Mouse (Mus musculus): ENCODE data around the gene Rpl3. TPM values are rescaled to one million over a fixed set of nuclear protein-coding genes. Genes with fewer than 3 reads are reported as not detected.

The Rpl3 gene
- polyA plus RNA-seq, 1 experiment from 2014 or later, result 1,042 TPM

GRCm38 (mm10) chr15:80105490-80106410, 14.1 kb upstream of the Rpl3 start:
- Histone ChIP-seq H3K9ac (ENCODE audit: low read length) (no peak overlapping the region), H3K4me2 (ENCODE audit: low read depth, low read length, severe bottlenecking) (no peak overlapping the region), H3K4me3 (ENCODE audit: low read depth, low read length) (no peak overlapping the region), H3K9me3 (ENCODE audit: control insufficient read depth, low read length) (no peaks in the 10 kb centered on the region), H3K36me3 (ENCODE audit: control insufficient read depth, insufficient read depth, low read length) (no peaks in the 10 kb centered on the region), H3K27ac (ENCODE audit: low read depth, low read length) (no peak overlapping the region), H3K4me1 (replicated peaks; ENCODE audit: control insufficient read depth, insufficient read depth, low read length) (no peaks in the 10 kb centered on the region), H3K27me3 (ENCODE audit: control insufficient read depth, insufficient read depth, low read length) (no peaks in the 10 kb centered on the region)
- 73% methylated on average over 12 of the region's 12 CpGs for WGBS
- DNase-seq (ENCODE audit: low spot score) (no peak), ATAC-seq (replicated peaks; ENCODE audit: low FRiP score) (no peak)

- whole genome bisulfite sequencing, result 86% methylated on average over 6 of the region's 6 CpGs
- H3K4me2 ChIP-seq (ENCODE audit: low read depth, low read length, severe bottlenecking), result no peak overlapping the region
- H3K27me3 ChIP-seq (ENCODE audit: control insufficient read depth, insufficient read depth, low read length), result no peaks in the 10 kb centered on the region
- peaks cover 5% of the 10 kb centered on the region for H3K4me1 ChIP-seq (replicated peaks; ENCODE audit: control insufficient read depth, insufficient read depth, low read length)
- H3K27ac ChIP-seq (ENCODE audit: low read depth, low read length), result no peak overlapping the region
- ATAC-seq (replicated peaks; ENCODE audit: low FRiP score) (no peak), DNase-seq (ENCODE audit: low spot score) (no peak)
- no peaks in the 10 kb centered on the region for H3K9me3 ChIP-seq (ENCODE audit: control insufficient read depth, low read length)
- no peak overlapping the region for H3K4me3 ChIP-seq (ENCODE audit: low read depth, low read length)
- H3K36me3 ChIP-seq (ENCODE audit: control insufficient read depth, insufficient read depth, low read length), result no peaks in the 10 kb centered on the region
- H3K9ac ChIP-seq (ENCODE audit: low read length), result no peak overlapping the region
Observed at GRCm38 (mm10) chr15:80102495-80102894, 10.8 kb upstream of the Rpl3 start.

GRCm38 (mm10) chr15:80101503-80101902, 9.8 kb upstream of the Rpl3 start:
- DNase-seq (ENCODE audit: low spot score) (no peak), ATAC-seq (replicated peaks; ENCODE audit: low FRiP score) (no peak)
- Histone ChIP-seq H3K27ac (ENCODE audit: low read depth, low read length) (no peak overlapping the region), H3K9me3 (ENCODE audit: control insufficient read depth, low read length) (no peaks in the 10 kb centered on the region), H3K27me3 (ENCODE audit: control insufficient read depth, insufficient read depth, low read length) (no peaks in the 10 kb centered on the region), H3K4me3 (ENCODE audit: low read depth, low read length) (no peak overlapping the region), H3K4me1 (replicated peaks; ENCODE audit: control insufficient read depth, insufficient read depth, low read length) (peaks cover 10% of the 10 kb centered on the region), H3K4me2 (ENCODE audit: low read depth, low read length, severe bottlenecking) (no peak overlapping the region), H3K36me3 (ENCODE audit: control insufficient read depth, insufficient read depth, low read length) (no peaks in the 10 kb centered on the region), H3K9ac (ENCODE audit: low read length) (no peak overlapping the region)
- WGBS, result 81% methylated on average over 6 of the region's 6 CpGs

DNA sequence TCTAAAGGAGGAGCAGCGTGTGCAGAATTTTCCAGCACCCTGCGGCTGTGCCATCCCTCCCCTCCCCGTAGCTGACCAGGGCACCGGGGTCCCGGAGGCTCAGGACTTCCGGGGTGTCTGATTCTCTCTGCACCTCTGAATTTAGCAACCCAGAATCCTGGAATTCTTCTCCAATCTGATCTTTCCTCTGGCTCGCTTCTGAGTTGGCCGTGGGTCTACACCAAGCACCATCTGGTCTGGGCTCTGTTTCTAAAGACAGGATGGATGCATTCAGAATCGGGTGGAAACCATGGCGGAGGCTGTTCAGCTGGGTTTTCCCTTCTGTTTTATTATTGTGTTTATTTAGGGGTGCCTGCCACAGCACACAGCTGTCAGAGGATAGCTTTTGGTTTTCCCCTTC, 9.2 kb upstream of the Rpl3 start:
- WGBS, result 86% methylated on average over 10 of the region's 10 CpGs
- Histone ChIP-seq H3K4me1 (replicated peaks; ENCODE audit: control insufficient read depth, insufficient read depth, low read length) (peaks cover 10% of the 10 kb centered on the region), H3K9ac (ENCODE audit: low read length) (no peak overlapping the region), H3K27ac (ENCODE audit: low read depth, low read length) (no peak overlapping the region), H3K36me3 (ENCODE audit: control insufficient read depth, insufficient read depth, low read length) (no peaks in the 10 kb centered on the region), H3K4me3 (ENCODE audit: low read depth, low read length) (no peak overlapping the region), H3K4me2 (ENCODE audit: low read depth, low read length, severe bottlenecking) (no peak overlapping the region), H3K27me3 (ENCODE audit: control insufficient read depth, insufficient read depth, low read length) (no peaks in the 10 kb centered on the region; the same call in 1 of the 2 replicates), H3K9me3 (ENCODE audit: control insufficient read depth, low read length) (no peaks in the 10 kb centered on the region)
- ATAC-seq (replicated peaks; ENCODE audit: low FRiP score), result no peak
- DNase-seq (ENCODE audit: low spot score), result no peak

DNA sequence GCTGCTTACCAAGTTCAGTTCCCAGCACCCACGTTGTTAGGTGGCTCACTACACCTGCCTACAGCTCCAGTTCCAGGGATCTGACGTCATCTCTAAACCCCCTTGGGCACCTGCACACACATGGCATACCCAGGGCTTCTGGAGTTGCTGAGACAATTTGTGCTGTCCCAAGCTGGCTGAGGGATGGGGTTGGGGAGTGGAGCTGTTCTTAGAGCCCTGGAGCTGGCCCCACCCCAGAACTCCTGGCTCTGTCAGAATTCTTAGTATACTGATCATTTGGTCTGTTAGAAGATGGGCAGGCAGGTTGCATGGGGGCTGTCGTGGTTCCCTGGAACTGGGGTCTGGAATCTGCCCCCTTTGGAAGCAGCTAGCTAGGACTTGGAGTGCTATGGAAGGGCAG, 8.5 kb upstream of the Rpl3 start:
- Histone ChIP-seq H3K36me3 (ENCODE audit: control insufficient read depth, insufficient read depth, low read length) (no peaks in the 10 kb centered on the region), H3K9ac (ENCODE audit: low read length) (no peak overlapping the region), H3K27ac (ENCODE audit: low read depth, low read length) (no peak overlapping the region), H3K9me3 (ENCODE audit: control insufficient read depth, low read length) (no peaks in the 10 kb centered on the region), H3K27me3 (ENCODE audit: control insufficient read depth, insufficient read depth, low read length) (no peaks in the 10 kb centered on the region; the same call in 1 of the 2 replicates), H3K4me2 (ENCODE audit: low read depth, low read length, severe bottlenecking) (no peak overlapping the region), H3K4me3 (ENCODE audit: low read depth, low read length) (no peak overlapping the region), H3K4me1 (replicated peaks; ENCODE audit: control insufficient read depth, insufficient read depth, low read length) (peaks cover 10% of the 10 kb centered on the region)
- DNase-seq (ENCODE audit: low spot score), result no peak
- WGBS, result 84% methylated on average over 3 of the region's 3 CpGs
- no peak for ATAC-seq (replicated peaks; ENCODE audit: low FRiP score)

- 79% methylated on average over 3 of the region's 3 CpGs for WGBS
- no peak for ATAC-seq (replicated peaks; ENCODE audit: low FRiP score)
- no peaks in the 10 kb centered on the region for H3K9me3 ChIP-seq (ENCODE audit: control insufficient read depth, low read length)
- H3K9ac ChIP-seq (ENCODE audit: low read length), result no peak overlapping the region
- DNase-seq (ENCODE audit: low spot score), result no peak
- no peaks in the 10 kb centered on the region; the same call in 1 of the 2 replicates for H3K27me3 ChIP-seq (ENCODE audit: control insufficient read depth, insufficient read depth, low read length)
- no peak overlapping the region for H3K4me2 ChIP-seq (ENCODE audit: low read depth, low read length, severe bottlenecking)
- no peak overlapping the region for H3K27ac ChIP-seq (ENCODE audit: low read depth, low read length)
- peaks cover 10% of the 10 kb centered on the region for H3K4me1 ChIP-seq (replicated peaks; ENCODE audit: control insufficient read depth, insufficient read depth, low read length)
- H3K4me3 ChIP-seq (ENCODE audit: low read depth, low read length), result no peak overlapping the region
- H3K36me3 ChIP-seq (ENCODE audit: control insufficient read depth, insufficient read depth, low read length), result no peaks in the 10 kb centered on the region
Observed at GRCm38 (mm10) chr15:80099477-80099876, 7.8 kb upstream of the Rpl3 start.

GRCm38 (mm10) chr15:80098809-80099208, 7.1 kb upstream of the Rpl3 start:
- ATAC-seq (replicated peaks; ENCODE audit: low FRiP score) (no peak), DNase-seq (ENCODE audit: low spot score) (no peak)
- Histone ChIP-seq H3K4me1 (replicated peaks; ENCODE audit: control insufficient read depth, insufficient read depth, low read length) (peaks cover 10% of the 10 kb centered on the region), H3K9me3 (ENCODE audit: control insufficient read depth, low read length) (no peaks in the 10 kb centered on the region), H3K9ac (ENCODE audit: low read length) (no peak overlapping the region), H3K27me3 (ENCODE audit: control insufficient read depth, insufficient read depth, low read length) (no peaks in the 10 kb centered on the region; the same call in 1 of the 2 replicates), H3K4me3 (ENCODE audit: low read depth, low read length) (no peak overlapping the region), H3K36me3 (ENCODE audit: control insufficient read depth, insufficient read depth, low read length) (no peaks in the 10 kb centered on the region), H3K27ac (ENCODE audit: low read depth, low read length) (no peak overlapping the region), H3K4me2 (ENCODE audit: low read depth, low read length, severe bottlenecking) (no peak overlapping the region)
- WGBS, result 57% methylated on average over 9 of the region's 9 CpGs

GRCm38 (mm10) chr15:80097999-80098461, 6.4 kb upstream of the Rpl3 start:
- Histone ChIP-seq H3K36me3 (ENCODE audit: control insufficient read depth, insufficient read depth, low read length) (no peaks in the 10 kb centered on the region), H3K27ac (ENCODE audit: low read depth, low read length) (no peak overlapping the region), H3K4me2 (ENCODE audit: low read depth, low read length, severe bottlenecking) (no peak overlapping the region), H3K4me1 (replicated peaks; ENCODE audit: control insufficient read depth, insufficient read depth, low read length) (peaks cover 10% of the 10 kb centered on the region), H3K9ac (ENCODE audit: low read length) (no peak overlapping the region; the same call in 1 of the 2 replicates), H3K27me3 (ENCODE audit: control insufficient read depth, insufficient read depth, low read length) (no peaks in the 10 kb centered on the region; the same call in 1 of the 2 replicates), H3K4me3 (ENCODE audit: low read depth, low read length) (no peak overlapping the region), H3K9me3 (ENCODE audit: control insufficient read depth, low read length) (no peaks in the 10 kb centered on the region)
- WGBS, result 30% methylated on average over 8 of the region's 8 CpGs
- DNase-seq (ENCODE audit: low spot score), result no peak
- ATAC-seq (replicated peaks; ENCODE audit: low FRiP score), result no peak

Data from forebrain, embryonic 11.5 days (tissue).